Mouse (Mus musculus): Measurements from ENCODE around the gene Nlrp6.
"Not testable (repeated sequence)": the region's sequence is repeated elsewhere in the genome, so short reads cannot be mapped to it uniquely, and the experiment has no call there.

Nlrp6 gene

DNA sequence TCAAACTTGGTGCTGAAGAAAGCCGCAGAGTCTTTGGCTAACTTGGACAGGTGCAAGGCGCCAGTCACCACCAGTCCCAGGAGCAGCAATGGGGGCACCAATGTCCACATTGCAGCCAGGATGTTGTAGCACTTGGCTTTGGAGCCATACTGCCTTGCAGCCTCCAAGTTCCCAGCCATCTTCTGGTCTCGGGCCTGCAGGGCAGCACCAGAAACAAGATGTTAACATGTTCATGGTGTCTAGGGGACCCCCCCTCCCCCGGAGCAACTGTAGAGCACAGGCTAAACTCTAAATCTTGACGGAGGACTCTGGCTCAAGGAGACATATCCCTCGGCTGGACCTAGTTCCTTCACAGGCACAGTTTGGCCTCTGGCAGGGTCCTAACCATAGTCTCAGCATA, 28.6 kb downstream of the Nlrp6 start:
- no peak for DNase-seq (ENCODE audit: low read depth in 1 of 2, low spot score in 2 of 2)

- DNase-seq (ENCODE audit: low read depth in 1 of 2, low spot score in 2 of 2), result no peak
Measured at GRCm38 (mm10) chr7:140949824-140950530, 29.3 kb downstream of the Nlrp6 start, which contains the start of gene Ifitm5. Ifitm5 (minus strand) TSS chr7:140950291.

GRCm38 (mm10) chr7:140951051-140951450, 30.3 kb downstream of the Nlrp6 start:
- no peak for DNase-seq (ENCODE audit: low read depth in 1 of 2, low spot score in 2 of 2)

- no peak for DNase-seq (ENCODE audit: low read depth in 1 of 2, low spot score in 2 of 2)
Measured at GRCm38 (mm10) chr7:140951765-140952164, 31.1 kb downstream of the Nlrp6 start.

DNA sequence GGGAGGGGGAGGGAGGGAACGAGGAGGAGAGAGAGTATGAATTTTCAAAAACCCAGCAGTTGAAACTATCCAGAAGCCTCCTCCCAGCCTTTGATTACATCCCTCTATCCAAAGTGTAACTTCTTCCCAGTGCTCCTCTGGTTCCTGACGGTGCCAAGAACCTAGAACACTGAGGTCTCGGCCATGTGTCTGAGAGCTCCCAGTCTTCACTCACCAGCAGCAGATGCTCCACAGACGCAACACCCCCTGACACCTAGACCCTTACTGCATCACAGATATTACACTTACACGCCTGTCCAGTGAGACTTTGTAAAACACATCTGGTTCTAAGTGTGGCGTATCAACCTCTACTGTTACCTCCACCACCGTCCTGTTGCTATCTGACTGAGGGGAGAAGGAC, 31.7 kb downstream of the Nlrp6 start:
- DNase-seq (ENCODE audit: low read depth in 1 of 2, low spot score in 2 of 2), result no peak

- DNase-seq (ENCODE audit: low read depth in 1 of 2, low spot score in 2 of 2), result no peak
Measured at GRCm38 (mm10) chr7:140953133-140953532, 32.4 kb downstream of the Nlrp6 start.

DNA sequence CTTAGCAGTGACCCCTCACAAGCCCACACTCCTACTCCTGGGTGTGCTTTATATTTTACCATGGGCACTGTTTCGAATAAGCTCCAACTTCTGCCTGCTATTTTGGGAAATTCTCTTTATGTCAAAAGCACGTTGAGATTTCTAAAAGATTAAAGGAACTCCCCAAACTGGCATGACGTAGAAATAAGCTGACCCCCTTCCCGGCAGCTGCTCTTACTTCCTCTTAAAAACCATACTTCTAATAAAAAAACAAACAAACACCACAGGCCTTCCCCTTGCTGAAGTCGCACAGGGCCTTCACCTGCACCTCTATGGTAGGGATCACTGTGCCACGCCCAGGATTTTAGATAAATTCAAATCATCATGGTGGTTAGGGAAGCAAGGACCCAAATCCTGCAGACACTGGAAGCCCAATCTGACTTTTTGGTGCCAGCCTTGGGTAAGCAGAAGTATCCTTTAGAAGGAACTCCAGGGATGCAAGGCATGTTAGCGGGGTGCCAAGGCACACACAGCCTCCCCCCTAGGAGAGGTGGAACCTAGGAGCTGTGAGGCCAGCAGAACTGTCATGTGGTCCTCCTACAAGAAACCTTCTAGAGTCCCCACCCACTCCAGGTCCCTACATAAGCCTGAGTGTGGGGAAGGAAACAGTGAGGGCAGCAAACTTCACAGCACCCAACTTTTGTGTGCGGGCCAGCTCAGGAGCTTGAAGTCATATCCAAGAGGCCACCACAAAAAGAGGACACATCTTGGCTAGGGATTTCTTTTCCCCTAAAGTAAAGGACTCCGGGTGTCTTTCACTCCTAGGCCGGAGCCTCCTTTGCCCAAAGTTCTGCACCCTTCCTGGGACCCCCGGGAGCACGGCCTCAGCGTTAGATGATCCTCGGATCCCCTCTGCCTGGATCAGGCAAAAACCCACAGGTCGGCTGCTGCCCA, 33.4 kb downstream of the Nlrp6 start:
- DNase-seq (ENCODE audit: low read depth in 1 of 2, low spot score in 2 of 2), result peak; percentile 33 to 57

GRCm38 (mm10) chr7:140954733-140955071, 34.0 kb downstream of the Nlrp6 start:
- no peak for DNase-seq (ENCODE audit: low read depth in 1 of 2, low spot score in 2 of 2)

DNA sequence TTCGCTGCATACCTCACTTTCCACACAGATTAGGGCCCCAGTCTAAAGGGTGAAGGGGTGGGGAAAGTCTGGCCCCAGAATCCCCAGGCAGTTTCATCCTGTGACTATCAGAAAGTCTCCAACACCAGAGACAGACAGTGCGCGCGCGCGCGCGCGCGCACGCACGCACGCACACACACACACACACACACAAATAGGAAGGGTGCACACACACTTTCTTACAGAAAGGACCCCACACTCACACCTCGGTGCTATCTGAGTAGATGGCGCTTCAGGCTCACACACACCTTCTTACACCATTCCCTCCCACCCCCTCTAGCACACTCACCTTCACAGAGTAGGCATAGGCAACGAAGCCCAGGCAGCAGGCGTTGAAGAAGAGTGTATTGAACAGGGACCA, 34.6 kb downstream of the Nlrp6 start:
- DNase-seq (ENCODE audit: low read depth in 1 of 2, low spot score in 2 of 2), result no peak

- DNase-seq (ENCODE audit: low read depth in 1 of 2, low spot score in 2 of 2), result no peak
Measured at GRCm38 (mm10) chr7:140955758-140956555, 35.3 kb downstream of the Nlrp6 start, which contains the start of the genes Gm45717 and Ifitm2. Gm45717 (minus strand) TSS chr7:140955937. Ifitm2 (minus strand) TSS chr7:140955987.

GRCm38 (mm10) chr7:140956556-140956869, 35.8 kb downstream of the Nlrp6 start:
- no peak for DNase-seq (ENCODE audit: low read depth in 1 of 2, low spot score in 2 of 2)

GRCm38 (mm10) chr7:140959181-140959901, 38.6 kb downstream of the Nlrp6 start:
- peak in 1 of 2 experiments; percentile 38 for DNase-seq (ENCODE audit: low read depth in 1 of 2, low spot score in 2 of 2)

DNA sequence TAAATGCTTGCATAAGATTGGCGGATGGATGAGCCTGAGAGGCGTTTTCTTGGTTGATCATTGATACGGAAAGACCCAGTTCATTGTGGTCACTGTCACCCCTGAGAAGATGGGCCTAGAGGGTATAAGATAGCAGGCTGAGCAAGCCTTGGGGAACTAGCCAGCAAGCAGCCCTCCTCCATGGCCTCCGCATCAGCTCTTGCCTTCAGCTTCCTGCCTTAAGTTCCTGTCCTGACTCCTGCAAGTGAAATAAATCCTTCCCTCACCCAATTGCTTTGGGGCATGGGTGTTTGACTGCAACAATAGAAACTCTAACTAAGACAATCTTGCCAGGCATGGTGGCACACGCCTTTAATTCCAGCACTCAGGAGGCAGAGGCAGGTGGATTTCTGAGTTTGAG, 39.3 kb downstream of the Nlrp6 start:
- no peak for DNase-seq (ENCODE audit: low read depth in 1 of 2, low spot score in 2 of 2)

- DNase-seq (ENCODE audit: low read depth in 1 of 2, low spot score in 2 of 2), result no peak
Measured at GRCm38 (mm10) chr7:140961416-140961815, 40.7 kb downstream of the Nlrp6 start.

DNA sequence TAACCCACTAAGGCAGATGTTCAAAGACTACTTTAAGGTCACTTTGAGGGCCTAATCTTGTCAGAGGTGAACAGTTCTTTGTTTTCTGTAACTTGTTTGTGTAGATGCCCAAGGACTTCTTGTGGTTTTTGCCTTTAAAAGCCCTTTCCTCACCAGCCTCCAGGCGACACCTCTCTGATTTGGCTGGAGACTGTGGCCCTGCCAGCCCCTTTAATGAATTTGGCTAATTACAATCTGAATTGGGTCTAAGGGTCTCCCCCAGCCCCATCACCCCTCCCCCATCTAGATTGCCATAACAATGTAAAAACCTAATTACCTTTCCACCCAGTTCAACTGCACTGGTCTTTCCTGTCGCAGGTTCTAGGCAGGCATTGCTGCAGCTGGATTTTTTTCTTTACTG, 42.0 kb downstream of the Nlrp6 start:
- no peak for DNase-seq (ENCODE audit: low read depth in 1 of 2, low spot score in 2 of 2)

- DNase-seq (ENCODE audit: low read depth in 1 of 2, low spot score in 2 of 2), result no peak
Measured at GRCm38 (mm10) chr7:140966921-140967320, 46.2 kb downstream of the Nlrp6 start, which contains the start of gene Ifitm1. Ifitm1 (plus strand) TSS chr7:140967221.

DNA sequence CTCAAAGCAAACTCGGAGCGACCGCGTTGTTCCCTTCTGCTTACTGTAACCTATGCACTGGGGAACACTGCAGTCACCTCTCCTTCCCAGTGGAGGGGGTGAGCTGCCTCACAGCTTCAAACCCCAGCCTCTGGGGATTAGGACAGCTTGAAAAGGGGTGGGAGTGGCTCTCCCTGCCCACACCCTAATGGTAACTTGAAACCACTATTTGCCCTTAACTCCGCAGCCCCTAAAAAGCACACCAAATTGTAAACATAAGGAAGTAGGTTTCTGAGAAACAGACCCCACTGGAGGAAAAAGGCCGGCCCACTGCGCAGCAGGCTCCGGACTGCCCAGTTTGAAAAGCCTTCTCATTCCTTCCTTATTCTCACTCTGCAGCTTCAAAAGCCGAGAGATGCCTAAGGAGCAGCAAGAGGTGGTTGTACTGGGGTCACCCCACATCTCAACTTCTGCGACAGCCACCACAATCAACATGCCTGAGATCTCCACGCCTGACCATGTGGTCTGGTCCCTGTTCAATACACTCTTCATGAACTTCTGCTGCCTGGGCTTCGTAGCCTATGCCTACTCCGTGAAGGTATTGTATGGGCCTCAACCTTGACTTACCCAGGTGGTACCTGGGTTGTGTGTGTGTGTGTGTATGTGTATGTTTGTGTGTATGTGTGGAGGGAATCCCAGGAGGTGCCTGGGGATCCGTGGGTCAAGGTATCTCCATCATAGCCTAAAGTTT, 47.3 kb downstream of the Nlrp6 start:
- no peak for DNase-seq (ENCODE audit: low read depth in 1 of 2, low spot score in 2 of 2)

- not testable (repeated sequence) for DNase-seq (ENCODE audit: low read depth in 1 of 2, low spot score in 2 of 2)
Measured at GRCm38 (mm10) chr7:140968710-140969109, 48.0 kb downstream of the Nlrp6 start.

GRCm38 (mm10) chr7:140970931-140971330, 50.2 kb downstream of the Nlrp6 start:
- DNase-seq (ENCODE audit: low read depth in 1 of 2, low spot score in 2 of 2), result no peak
